Mouse (Mus musculus): ENCODE measurements around the gene Bola1. TPM values are rescaled to one million over a fixed set of nuclear protein-coding genes. Genes with fewer than 3 reads are reported as not detected.
"Not testable (repeated sequence)": the region's sequence is repeated elsewhere in the genome, so short reads cannot be mapped to it uniquely, and the experiment has no call there.

Gene Bola1
- total and polyA plus RNA-seq, 2 experiments from 2014 or later = 31.4 to 67.7 TPM

DNA sequence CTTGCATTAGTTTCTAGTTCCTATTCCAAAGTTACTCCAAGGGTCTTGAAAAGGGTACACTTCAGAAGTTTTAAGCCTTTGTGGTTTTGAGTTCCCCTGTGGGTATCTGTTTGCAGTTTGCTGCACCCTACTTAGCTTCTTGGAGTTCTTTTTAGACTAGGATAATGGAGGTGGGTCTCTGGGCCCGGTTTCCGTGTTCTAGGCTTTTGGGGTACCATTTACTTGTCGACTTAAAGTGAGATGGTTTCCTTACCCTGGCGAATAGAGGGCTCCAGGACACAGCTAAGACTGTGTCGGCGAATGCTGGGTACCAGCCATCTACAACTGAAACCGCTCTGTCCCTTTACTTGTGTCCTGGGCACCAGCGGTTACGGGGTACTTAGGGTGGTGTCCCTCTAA lies 2.1 kb upstream of the Bola1 start:
- Histone ChIP-seq H3K27ac (ENCODE audit: low read depth, low read length) (peak overlapping the region; percentile 92), H3K4me1 (ENCODE audit: insufficient read depth) (peaks cover 10% of the 10 kb centered on the region), H3K4me2 (ENCODE audit: low read depth) (peak overlapping the region; percentile 80), H3K4me3 (ENCODE audit: low read depth, low read length) (peak overlapping the region; percentile 63), H3K27me3 (ENCODE audit: insufficient read depth, low read length) (no peaks in the 10 kb centered on the region), H3K36me3 (ENCODE audit: insufficient read depth) (no peaks in the 10 kb centered on the region), H3K9ac (peak overlapping the region; percentile 69), H3K9me3 (ENCODE audit: low read length) (no peaks in the 10 kb centered on the region)
- ATAC-seq (no peak), DNase-seq (no peak)
- WGBS = 9% methylated on average over 9 of the region's 9 CpGs
- TF ChIP-seq CTCF (IDR thresholded peaks at IDR 0.05; ENCODE audit: low read depth) = no peak

- Histone ChIP-seq H3K27me3 (ENCODE audit: insufficient read depth, low read length) (no peaks in the 10 kb centered on the region), H3K36me3 (ENCODE audit: insufficient read depth) (no peaks in the 10 kb centered on the region), H3K27ac (ENCODE audit: low read depth, low read length) (peak within 1 kb of the TSS; percentile 92), H3K9me3 (ENCODE audit: low read length) (no peaks in the 10 kb centered on the region), H3K9ac (peak within 1 kb of the TSS; percentile 69), H3K4me2 (ENCODE audit: low read depth) (peak within 1 kb of the TSS; percentile 80), H3K4me3 (ENCODE audit: low read depth, low read length) (peak within 1 kb of the TSS; percentile 63), H3K4me1 (ENCODE audit: insufficient read depth) (peaks cover 10% of the 10 kb centered on the region)
- no peak for TF ChIP-seq CTCF (IDR thresholded peaks at IDR 0.05; ENCODE audit: low read depth)
- DNase-seq = peak; percentile 92
- ATAC-seq = peak; percentile 84
- WGBS = under 1% methylated on average over 43 of the region's 43 CpGs
Measured at GRCm38 (mm10) chr3:96220765-96221639, 1.5 kb upstream of the Bola1 start, which contains the start of the genes Hist2h2ac and Hist2h2be. Gene Hist2h2ac (minus strand): TSS chr3:96220880. Gene Hist2h2be (plus strand): TSS chr3:96221119.

DNA sequence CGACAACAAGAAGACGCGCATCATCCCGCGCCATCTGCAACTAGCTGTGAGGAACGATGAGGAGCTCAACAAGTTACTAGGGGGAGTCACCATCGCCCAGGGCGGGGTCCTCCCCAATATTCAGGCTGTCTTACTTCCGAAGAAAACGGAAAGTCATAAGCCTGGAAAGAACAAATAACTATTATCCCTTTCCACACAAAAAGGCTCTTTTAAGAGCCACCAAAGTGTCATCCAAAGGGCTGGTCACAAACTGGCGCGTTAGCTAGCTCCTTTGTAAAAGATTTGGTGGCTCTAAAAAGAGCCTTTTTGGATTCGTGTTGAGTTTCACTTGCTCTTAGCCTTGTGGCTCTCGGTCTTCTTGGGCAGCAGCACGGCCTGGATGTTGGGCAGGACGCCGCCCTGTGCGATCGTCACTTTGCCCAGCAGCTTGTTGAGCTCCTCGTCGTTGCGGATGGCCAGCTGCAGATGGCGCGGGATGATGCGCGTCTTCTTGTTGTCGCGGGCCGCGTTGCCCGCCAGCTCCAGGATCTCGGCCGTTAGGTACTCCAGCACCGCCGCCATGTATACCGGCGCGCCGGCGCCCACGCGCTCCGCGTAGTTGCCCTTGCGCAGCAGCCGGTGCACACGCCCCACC lies 739 bp upstream of the Bola1 start:
- DNase-seq; H3K9me3 ChIP-seq (ENCODE audit: low read length); H3K27me3 ChIP-seq (ENCODE audit: insufficient read depth, low read length); H3K4me1 ChIP-seq (ENCODE audit: insufficient read depth); H3K36me3 ChIP-seq (ENCODE audit: insufficient read depth): not testable (repeated sequence)
- Histone ChIP-seq H3K27ac (ENCODE audit: low read depth, low read length) (peak overlapping the region; percentile 92), H3K4me2 (ENCODE audit: low read depth) (peak overlapping the region; percentile 80), H3K9ac (peak overlapping the region; percentile 69), H3K4me3 (ENCODE audit: low read depth, low read length) (peak overlapping the region; percentile 63)
- peak; percentile 5 for ATAC-seq
- WGBS = under 1% methylated on average over 33 of the region's 47 CpGs

DNA sequence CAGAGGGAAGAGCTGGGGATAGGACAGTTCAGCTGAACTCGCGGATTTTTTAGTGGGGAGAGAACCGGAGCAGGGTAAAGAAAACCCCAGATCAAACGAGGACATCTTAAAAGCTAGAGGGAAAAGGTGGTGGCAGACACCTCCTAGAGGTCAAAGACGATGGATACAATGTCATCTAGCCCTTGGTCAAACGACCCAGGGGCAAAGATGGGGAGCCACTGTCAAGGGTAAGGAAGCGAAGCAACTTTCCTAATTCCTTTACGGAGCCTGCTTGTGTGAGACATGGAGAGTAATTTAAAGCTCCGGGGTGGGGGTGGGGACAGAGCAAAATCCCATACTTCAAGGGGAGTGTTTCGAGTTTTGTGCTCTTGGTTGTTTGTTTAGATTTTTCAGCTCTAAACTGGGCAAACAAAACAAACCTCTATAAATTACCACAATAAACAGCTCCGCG lies 293 bp downstream of the Bola1 start:
- H3K36me3 ChIP-seq (ENCODE audit: insufficient read depth) = no peaks in the 10 kb centered on the region
- H3K4me3 ChIP-seq (ENCODE audit: low read depth, low read length) = peak overlapping the region; percentile 63
- H3K4me2 ChIP-seq (ENCODE audit: low read depth) = peak overlapping the region; percentile 80
- DNase-seq (no peak), ATAC-seq (peak; percentile 37)
- peak overlapping the region; percentile 69 for H3K9ac ChIP-seq
- no peaks in the 10 kb centered on the region for H3K9me3 ChIP-seq (ENCODE audit: low read length)
- TF ChIP-seq CTCF (IDR thresholded peaks at IDR 0.05; ENCODE audit: low read depth) = peak; percentile 50
- H3K27me3 ChIP-seq (ENCODE audit: insufficient read depth, low read length) = no peaks in the 10 kb centered on the region
- H3K27ac ChIP-seq (ENCODE audit: low read depth, low read length) = peak overlapping the region; percentile 92
- 0% methylated on average over 12 of the region's 12 CpGs for WGBS
- peaks cover 5% of the 10 kb centered on the region for H3K4me1 ChIP-seq (ENCODE audit: insufficient read depth)

GRCm38 (mm10) chr3:96209242-96209641 lies 10.3 kb downstream of the Bola1 start:
- H3K4me3 ChIP-seq (ENCODE audit: low read depth, low read length) = no peak overlapping the region
- H3K36me3 ChIP-seq (ENCODE audit: insufficient read depth) = no peaks in the 10 kb centered on the region
- H3K9me3 ChIP-seq (ENCODE audit: low read length) = no peaks in the 10 kb centered on the region
- H3K27me3 ChIP-seq (ENCODE audit: insufficient read depth, low read length) = no peaks in the 10 kb centered on the region
- no peaks in the 10 kb centered on the region for H3K4me1 ChIP-seq (ENCODE audit: insufficient read depth)
- 28% methylated on average over 15 of the region's 15 CpGs for WGBS
- no peak overlapping the region for H3K27ac ChIP-seq (ENCODE audit: low read depth, low read length)
- ATAC-seq = no peak
- H3K4me2 ChIP-seq (ENCODE audit: low read depth) = no peak overlapping the region
- no peak overlapping the region for H3K9ac ChIP-seq
- TF ChIP-seq CTCF (IDR thresholded peaks at IDR 0.05; ENCODE audit: low read depth) = peak; percentile 15; the same call in 1 of the 2 replicates
- no peak for DNase-seq

DNA sequence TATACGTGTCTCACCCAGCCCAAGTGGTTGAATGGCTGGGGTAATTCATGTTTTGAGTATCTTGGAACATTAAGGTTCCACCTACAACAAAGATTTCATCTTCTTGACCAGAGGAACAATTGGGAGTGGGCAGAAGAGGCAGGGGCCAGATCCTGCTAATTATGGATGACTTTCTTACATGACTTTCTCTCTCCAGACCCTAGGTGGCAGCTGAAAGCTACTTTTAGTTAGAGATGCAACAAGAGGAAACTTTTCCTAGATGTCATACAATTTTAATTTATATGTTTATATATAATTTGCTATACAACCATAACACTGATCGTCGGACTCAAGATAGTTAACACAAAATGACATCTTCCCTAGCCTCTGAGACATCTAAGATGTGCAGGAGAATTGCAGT lies 11.7 kb downstream of the Bola1 start:
- DNase-seq (no peak), ATAC-seq (no peak)
- no peaks in the 10 kb centered on the region for H3K36me3 ChIP-seq (ENCODE audit: insufficient read depth)
- H3K27ac ChIP-seq (ENCODE audit: low read depth, low read length) = no peak overlapping the region
- H3K4me2 ChIP-seq (ENCODE audit: low read depth) = no peak overlapping the region
- no peak overlapping the region for H3K9ac ChIP-seq
- H3K4me3 ChIP-seq (ENCODE audit: low read depth, low read length) = no peak overlapping the region
- peak; percentile 29 for TF ChIP-seq CTCF (IDR thresholded peaks at IDR 0.05; ENCODE audit: low read depth)
- H3K27me3 ChIP-seq (ENCODE audit: insufficient read depth, low read length) = no peaks in the 10 kb centered on the region
- 87% methylated on average over 3 of the region's 3 CpGs for WGBS
- H3K4me1 ChIP-seq (ENCODE audit: insufficient read depth) = no peaks in the 10 kb centered on the region
- H3K9me3 ChIP-seq (ENCODE audit: low read length) = no peaks in the 10 kb centered on the region

DNA sequence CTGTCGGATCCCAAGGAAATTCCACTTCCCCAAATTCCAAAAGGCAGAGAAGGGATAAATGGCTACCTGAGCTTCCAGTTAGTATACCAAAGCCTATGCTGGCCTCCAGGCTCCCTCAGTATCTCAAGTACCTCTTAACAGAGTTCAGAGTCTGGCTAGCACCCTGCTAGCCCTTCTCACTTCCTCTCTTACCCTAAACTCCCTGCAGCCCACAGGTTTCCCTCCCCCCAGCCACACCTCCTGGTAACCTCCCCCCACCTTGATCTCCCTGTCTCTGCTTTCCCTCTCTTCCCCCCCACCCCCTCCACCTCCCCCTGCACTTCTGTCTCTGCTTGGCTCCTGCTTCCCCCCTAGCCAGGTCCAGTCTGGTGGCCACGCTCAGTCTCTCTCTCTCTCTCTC lies 19.8 kb downstream of the Bola1 start:
- no peak overlapping the region for H3K4me3 ChIP-seq (ENCODE audit: low read depth, low read length)
- H3K27ac ChIP-seq (ENCODE audit: low read depth, low read length) = no peak overlapping the region
- H3K27me3 ChIP-seq (ENCODE audit: insufficient read depth, low read length) = no peaks in the 10 kb centered on the region
- ATAC-seq (no peak), DNase-seq (no peak)
- 70% methylated on average over 2 of the region's 2 CpGs for whole genome bisulfite sequencing
- peaks cover 4% of the 10 kb centered on the region for H3K4me1 ChIP-seq (ENCODE audit: insufficient read depth)
- H3K36me3 ChIP-seq (ENCODE audit: insufficient read depth) = 0 out of 2 replicates have a peak, but pooled peaks cover 1% of the 10 kb centered on the region
- H3K9me3 ChIP-seq (ENCODE audit: low read length) = no peaks in the 10 kb centered on the region
- H3K4me2 ChIP-seq (ENCODE audit: low read depth) = no peak overlapping the region
- no peak for TF ChIP-seq CTCF (IDR thresholded peaks at IDR 0.05; ENCODE audit: low read depth)
- no peak overlapping the region for H3K9ac ChIP-seq

- not testable (repeated sequence) for H3K27me3 ChIP-seq (ENCODE audit: insufficient read depth, low read length); H3K4me3 ChIP-seq (ENCODE audit: low read depth, low read length); H3K4me1 ChIP-seq (ENCODE audit: insufficient read depth); DNase-seq; H3K9ac ChIP-seq; H3K27ac ChIP-seq (ENCODE audit: low read depth, low read length); H3K9me3 ChIP-seq (ENCODE audit: low read length); ATAC-seq
- 32% methylated on average over 7 of the region's 8 CpGs for WGBS
- Histone ChIP-seq H3K36me3 (ENCODE audit: insufficient read depth) (peaks cover 11% of the 10 kb centered on the region), H3K4me2 (ENCODE audit: low read depth) (peak overlapping the region; percentile 91)
Measured at GRCm38 (mm10) chr3:96198601-96199251, 20.8 kb downstream of the Bola1 start.
